Mouse (Mus musculus) thymus, adult 2 months (tissue): Measurements from ENCODE around the gene Pde3a.

Experiments
- CTCF ChIP-seq: fragments of 200-500 bp; IDR thresholded peaks from 2 replicates; pipeline ENCODE4 v1.5.1; 2012; ENCODE audit warnings: mild to moderate bottlenecking, control low read depth, low read length, moderate library complexity, borderline replicate concordance; ENCODE audit not compliant: control insufficient read depth, poor library complexity, insufficient read depth; ENCODE audit errors: extremely low read depth
- POLR2A ChIP-seq: fragments of 200-500 bp; IDR thresholded peaks from 2 replicates; pipeline ENCODE4 v1.6.1; 2012; ENCODE audit warnings: mild to moderate bottlenecking, low read length, control low read depth, moderate library complexity; ENCODE audit not compliant: control insufficient read depth, poor library complexity, insufficient read depth; ENCODE audit errors: extremely low read depth

- TF ChIP-seq POLR2A (no peak), CTCF (no peak)
Observed at GRCm38 (mm10) chr6:141265257-141265656, 16.2 kb downstream of the Pde3a start.
